Mouse (Mus musculus) embryonic stem cell, embryonic (primary cell): ENCODE data around the gene Fam71b.

Source experiments
- CTCF ChIA-PET, 4 experiments: fragments of 300-600 bp in 2 of 4; fragments of 350-600 bp in 2 of 4; sonication (Branson Sonifier 250); formaldehyde crosslinking; loops; one replicate each; lab custom pipeline; 2022; ENCODE audit warnings: inconsistent platforms in 2 of 4; lab: Charles Lee
- POLR2A ChIA-PET, 4 experiments: fragments of 300-600 bp in 2 of 4; fragments of 350-600 bp in 2 of 4; sonication (Branson Sonifier 250); formaldehyde crosslinking; loops; one replicate each; lab custom pipeline; 2022; ENCODE audit warnings: antibody characterized with exemption in 4 of 4, inconsistent platforms in 1 of 4; lab: Charles Lee

Fam71b gene

DNA sequence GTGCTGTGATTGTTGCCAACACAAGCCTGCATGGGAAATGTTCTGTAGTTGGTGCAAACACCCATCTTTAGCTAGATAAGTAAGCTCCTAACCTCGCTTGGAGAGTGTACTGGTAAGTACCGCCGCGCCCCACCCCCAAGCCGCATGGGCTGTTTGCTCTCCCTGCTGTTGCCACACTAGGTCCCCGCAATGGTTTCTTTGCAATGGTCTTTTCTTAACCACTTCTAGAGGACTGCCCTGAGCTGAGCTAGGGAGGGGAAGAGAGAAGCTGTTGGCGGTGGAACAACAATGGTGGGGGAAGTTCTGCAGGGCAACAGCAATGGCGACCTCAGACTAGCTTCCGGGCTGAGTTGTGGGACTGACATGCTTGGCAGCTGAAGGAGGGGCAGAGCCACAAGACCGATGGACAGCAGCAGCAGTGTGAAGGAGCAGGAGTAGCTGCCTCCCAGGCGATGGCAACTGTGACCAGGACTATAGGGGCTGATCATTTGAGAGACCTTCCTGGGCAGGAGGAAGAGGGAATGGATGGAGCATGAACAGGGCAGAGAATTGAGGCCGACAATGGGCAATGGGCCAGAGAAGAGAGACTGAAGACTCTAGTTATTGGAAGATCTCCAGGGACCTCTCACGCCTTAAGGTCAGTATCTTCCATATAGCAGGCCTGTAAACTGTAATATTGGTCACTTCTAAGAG is at the start of gene Fam71b:
Gene Fam71b, plus strand, starts transcription at position 393 of the 693 bp plus-strand sequence.
- POLR2A ChIA-PET = interaction anchor here in 2 of 4 experiments (1.0 to 1.1 kb wide), 2 partner anchors 9 to 12 kb away, joined by 3 to 7 read pairs; no protein-coding TSS in a partner anchor
- CTCF ChIA-PET = interaction anchor here in 2 of 4 experiments (0.5 to 1.3 kb wide), 2 partner anchors 160 to 181 kb away, joined by 3 to 5 read pairs; no protein-coding TSS in a partner anchor

DNA sequence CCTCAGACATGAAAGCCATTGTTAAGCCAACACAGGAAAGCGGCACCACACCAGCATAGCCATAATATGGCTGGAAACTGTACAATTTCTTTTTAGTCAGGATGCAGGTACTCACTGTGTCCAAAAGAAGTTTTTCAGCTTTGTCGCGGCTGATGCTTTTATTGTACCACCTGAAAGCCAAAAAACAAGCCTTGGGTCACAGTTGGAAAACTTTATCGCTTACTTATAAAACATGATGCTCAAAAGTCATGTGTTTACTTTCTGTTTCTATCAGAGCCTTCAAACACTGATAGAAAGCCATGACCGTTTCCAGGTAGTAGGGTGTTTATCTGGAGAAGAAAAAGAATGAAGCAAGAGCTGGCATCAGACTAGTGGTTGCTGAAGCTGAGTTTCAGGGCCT is 48.6 kb upstream of the Fam71b start:
- ChIA-PET POLR2A (no interaction called here), CTCF (no interaction called here)

DNA sequence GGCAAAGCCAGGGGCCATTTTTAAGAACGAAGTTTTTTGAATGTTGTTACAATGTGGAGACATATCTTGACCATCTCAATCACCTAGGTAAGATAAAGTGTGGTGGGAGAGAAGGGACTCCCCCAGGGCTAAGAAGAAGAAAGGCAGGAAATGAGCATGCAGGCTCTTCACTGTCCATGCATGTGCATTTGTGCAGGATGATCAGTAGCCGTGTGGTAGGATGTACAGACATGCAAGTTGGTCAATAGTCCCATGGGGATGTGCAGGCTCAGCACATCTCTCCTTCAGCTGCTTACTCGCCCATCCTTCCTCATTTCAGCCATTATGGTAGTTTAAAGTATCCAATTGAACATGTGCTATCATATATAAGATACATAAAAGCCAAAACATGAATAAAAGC is 47.9 kb upstream of the Fam71b start:
- ChIA-PET CTCF (no interaction called here), POLR2A (no interaction called here)

DNA sequence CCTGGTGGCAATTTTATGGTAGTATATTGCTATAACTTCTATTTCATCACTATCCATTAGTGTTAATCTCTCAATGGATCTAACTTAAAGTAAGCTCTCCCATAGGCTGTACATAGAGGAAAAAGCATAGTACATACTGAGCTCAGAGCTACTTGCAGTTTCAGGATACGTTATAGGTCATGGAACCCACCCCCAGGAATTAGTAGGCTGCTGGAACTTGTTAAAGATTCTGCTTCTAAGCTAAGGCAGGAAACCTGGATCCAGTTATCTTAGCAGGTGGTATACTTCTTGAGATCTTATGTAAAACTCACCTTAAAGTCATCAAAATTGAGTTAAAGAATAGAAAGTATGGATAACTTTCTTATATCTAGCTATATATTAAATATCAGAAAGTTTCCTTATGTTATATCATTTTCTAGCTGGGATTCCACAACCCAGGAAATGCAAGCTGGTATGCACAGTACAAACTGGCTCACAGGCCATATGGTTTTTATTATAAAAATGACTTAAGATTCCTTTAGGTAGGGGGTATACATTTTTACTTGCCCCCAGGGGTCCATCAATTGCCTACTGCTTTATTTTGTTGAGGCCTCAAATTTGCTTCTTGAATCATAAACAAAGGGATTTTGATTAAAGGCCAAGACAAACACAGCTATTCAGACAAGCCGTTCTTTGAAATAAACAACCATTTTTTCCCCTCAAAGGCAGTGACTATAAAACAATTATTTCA is 46.5 kb upstream of the Fam71b start:
- POLR2A ChIA-PET = interaction anchor here in 1 of 4 experiments (1.0 kb wide), 1 partner anchor 60 kb away, joined by 3 read pairs; no protein-coding TSS in a partner anchor
- CTCF ChIA-PET = no interaction called here

DNA sequence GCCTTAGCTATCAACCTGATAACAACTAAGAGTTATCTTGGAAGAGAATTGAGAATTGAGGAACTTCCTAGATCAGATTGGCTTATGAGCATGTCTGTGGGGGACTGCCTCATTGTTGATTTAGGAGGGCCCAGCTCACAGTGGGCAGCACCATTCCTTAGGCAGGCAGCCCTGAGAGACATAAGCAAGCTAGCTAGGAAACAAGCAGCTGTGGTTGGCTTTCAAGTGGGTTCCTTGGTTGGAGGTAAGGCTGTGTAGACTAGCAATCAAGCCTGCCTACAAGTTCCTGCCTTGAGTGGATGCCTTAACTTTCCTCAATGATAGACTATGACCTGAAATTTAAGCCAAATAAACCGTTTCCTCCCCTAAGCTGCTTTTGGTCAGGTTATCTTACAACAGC is 38.0 kb upstream of the Fam71b start:
- POLR2A ChIA-PET = interaction anchor here in 1 of 4 experiments (0.6 to 0.7 kb wide), 2 partner anchors 12 to 72 kb away, joined by 3 to 4 read pairs; no protein-coding TSS in a partner anchor
- CTCF ChIA-PET = no interaction called here

DNA sequence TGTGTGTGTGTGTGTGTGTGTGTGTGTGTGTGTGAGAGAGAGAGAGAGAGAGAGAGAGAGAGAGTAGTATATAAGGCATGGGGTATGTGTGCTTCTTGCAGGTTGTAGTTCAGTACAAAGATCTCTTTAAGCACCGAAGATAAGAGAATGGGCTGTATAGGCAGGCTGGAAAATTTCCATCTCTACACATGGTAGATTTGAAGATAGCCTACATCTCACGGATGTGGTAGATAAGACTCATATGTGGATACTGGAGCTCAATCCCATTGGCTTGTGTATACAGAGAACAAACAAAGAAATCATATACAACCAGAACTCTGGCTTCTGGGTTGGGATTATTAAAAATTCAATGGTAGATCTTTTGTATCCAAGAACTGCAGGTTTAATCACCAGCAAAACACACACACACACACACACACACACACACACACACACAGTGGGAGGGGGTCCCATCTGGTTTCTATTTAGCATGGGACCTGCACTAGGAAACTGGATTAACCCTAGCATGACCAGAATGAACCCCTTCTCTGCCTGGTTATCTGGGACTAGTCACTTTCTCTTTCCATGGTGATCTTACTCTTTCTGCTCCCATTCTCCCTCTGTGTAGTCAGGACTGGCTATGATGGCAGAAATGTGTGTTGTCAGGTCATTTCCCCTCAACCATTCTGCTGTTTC is 35.2 kb upstream of the Fam71b start:
- ChIA-PET POLR2A (no interaction called here), CTCF (no interaction called here)

DNA sequence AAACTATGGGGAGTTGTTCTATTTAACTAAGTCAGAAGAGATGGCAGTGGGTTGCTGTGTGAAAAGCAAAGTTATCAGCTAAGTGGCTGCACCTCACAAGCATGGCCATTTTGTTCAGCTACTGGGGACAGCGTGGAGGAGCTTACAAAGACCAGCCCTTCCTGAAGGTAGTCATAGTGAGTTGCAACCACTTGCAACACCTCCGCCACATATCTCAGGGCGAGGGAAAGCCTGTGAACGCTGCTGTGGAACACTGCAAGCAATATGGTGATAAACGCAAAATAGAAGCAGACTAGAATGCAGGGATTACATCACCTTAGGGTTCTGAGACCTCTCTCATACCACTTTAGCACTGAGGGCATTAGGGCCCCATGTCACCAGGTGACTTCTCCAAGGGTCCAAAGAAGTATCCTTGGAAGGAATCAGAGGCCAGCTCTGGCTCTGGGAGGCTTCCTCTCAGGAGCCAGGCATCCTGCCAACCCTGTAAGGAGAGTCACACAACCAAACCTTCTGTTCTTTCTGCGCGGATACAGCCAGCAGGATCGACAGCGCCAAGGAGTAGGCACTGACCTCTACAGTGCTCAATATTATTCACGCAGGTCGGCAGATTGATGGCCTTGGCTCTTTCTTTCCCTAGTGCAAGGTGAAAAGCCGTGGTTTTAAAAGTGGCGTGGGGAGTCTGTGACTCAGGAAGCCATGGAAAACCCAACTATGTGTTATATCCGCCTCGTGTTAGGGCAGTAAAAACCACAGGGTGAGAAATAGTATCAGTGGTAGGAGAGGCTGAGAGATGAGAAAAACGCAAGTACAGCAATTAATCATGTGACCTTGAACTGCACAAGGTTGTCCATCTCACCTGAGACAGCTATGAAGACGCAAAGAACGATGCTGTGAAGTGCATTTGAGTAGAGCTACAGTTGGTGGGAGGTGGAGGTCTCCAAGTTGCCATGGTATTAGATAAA is 34.0 kb upstream of the Fam71b start:
- POLR2A ChIA-PET = interaction anchor here in 1 of 4 experiments (0.6 kb wide), 1 partner anchor 55 kb away, joined by 4 read pairs; no protein-coding TSS in a partner anchor

DNA sequence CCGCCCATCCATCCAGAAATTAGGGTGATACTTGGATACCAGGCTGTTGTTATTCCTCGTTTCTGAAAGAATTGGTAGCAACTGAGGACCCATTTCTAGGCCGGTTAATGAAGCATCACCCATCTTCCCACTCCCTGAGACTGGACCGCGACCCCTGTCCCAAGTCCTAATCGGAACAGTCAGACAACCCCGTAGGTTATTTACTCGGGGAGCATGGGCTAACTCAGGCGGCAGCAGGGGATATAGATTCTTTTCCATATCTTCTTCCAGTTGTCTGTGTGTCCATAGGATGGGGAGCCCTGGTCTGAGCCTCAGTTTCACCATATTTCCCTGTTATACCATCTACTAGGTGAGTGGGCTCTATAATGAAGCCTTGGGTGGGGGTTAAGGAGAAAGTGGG is 32.5 kb upstream of the Fam71b start:
- ChIA-PET POLR2A (no interaction called here), CTCF (no interaction called here)

More for the DNA sequence above, 34.0 kb upstream of the Fam71b start:
- CTCF ChIA-PET = interaction anchor here in 1 of 4 experiments (0.6 kb wide), 1 partner anchor 1257 kb away, joined by 6 read pairs; no protein-coding TSS in a partner anchor

DNA sequence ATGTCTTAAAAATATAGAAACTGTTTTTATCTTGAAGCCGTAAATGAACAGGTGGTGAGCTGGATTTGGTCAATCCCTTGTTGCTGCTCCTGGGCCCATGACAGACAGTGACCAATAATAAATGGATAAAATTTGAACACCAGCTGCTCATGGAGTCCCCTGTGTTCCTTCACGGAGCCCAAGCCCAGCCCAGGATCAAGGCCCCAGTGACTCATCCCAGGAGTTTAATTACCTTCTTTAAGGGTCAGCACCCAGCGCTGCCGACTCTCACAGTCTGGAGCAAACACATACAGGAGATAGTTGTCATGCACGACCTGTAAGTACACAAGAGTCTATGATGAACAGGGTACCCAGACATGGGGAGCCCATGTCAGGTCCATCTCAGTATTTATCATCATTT is 30.6 kb upstream of the Fam71b start:
- POLR2A ChIA-PET = no interaction called here
- CTCF ChIA-PET = no interaction called here

DNA sequence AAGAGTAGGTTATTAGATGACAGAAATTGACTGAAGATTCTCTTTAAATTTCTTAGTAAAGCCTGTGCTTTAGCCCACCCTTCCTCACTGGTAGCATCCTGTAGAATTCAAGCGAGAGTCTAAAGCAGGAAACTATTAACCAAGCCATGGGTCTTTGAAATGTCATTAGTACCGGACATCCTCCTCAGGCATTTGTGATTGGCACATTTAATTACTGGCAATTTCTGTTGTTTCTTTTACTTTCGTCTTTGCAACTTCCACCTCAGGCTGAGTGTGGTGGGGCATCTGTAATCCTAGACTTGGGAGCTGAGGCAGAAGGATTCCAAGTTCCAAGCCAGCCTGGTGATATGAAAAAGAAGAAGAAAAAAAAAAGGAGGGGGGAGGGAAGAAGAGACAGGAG is 30.0 kb upstream of the Fam71b start:
- ChIA-PET POLR2A (interaction anchor here in 1 of 4 experiments (0.7 kb wide), 1 partner anchor 148 kb away, joined by 3 read pairs; no protein-coding TSS in a partner anchor), CTCF (no interaction called here)

DNA sequence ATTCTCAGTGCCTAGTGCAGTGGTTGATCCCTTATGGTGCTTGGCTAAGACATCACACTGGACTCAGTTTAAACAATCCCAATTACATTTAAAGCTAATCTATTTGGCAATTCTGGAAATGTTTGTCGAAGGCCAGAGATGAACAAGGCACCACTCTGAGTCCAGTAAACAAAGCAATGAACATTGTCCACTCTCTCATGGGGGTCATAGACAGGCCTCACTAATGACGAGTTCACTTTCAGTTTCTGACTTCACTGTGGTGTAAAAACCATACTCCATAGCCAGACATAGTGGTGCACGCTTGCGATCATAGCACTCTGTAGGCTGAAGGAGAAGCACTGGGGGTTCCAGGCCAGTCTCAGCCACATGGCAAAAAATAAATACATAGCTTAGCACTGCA is 25.9 kb upstream of the Fam71b start:
- POLR2A ChIA-PET = interaction anchor here in 1 of 4 experiments (0.6 kb wide), 1 partner anchor 12 kb away, joined by 4 read pairs; no protein-coding TSS in a partner anchor
- CTCF ChIA-PET = no interaction called here

DNA sequence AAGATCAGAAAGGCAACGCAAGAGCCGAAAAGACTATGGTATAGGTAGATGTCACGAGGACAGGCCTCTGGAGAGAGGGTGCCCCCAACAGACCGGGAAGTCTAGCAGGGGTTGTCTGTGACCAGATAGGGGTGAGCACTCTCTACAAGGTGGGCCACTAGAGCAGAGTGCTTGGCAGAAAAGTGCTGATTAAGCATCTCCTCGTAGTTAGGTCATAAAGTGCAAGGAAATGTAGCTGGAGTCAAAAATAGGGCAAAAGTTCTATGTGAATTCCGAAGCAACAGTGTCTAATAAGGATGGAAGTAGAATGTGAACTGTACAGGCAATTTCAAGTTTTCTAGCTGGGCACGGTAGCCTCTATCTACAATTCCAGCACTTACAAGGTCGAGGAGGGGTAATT is 25.1 kb upstream of the Fam71b start:
- CTCF ChIA-PET = no interaction called here
- POLR2A ChIA-PET = interaction anchor here in 1 of 4 experiments (0.6 kb wide), 1 partner anchor 13 kb away, joined by 4 read pairs; no protein-coding TSS in a partner anchor

DNA sequence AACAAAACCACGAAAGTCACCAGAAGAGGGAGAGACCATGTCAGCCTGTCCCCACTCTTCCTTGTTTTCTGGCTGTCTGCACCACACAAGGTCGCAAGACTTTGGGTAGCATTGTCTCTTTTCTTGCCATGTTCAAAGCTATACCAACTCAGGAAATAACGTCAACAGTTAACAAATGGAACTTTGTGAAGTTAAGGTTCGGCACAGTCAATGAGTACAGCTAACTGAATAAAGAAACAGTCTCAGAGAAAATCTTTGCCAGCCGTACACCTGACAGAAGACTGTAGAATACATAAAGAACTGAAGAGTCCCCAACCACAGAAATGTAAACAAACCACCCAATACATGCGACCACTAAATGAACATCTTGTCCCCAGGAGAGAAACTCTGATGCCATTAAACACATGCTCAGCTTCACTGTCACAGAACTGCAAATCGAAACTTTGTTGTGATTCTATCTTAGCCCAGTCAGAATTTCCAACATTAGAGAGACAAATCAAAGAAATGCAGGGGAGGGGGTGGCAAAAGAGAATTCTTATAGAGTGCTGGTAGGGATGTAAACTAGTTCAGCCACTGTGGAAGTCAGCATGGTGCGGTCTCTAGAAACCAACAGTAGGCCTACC is 23.9 kb upstream of the Fam71b start:
- ChIA-PET CTCF (no interaction called here), POLR2A (interaction anchor here in 1 of 4 experiments (0.7 kb wide), 1 partner anchor 70 kb away, joined by 5 read pairs; no protein-coding TSS in a partner anchor)

DNA sequence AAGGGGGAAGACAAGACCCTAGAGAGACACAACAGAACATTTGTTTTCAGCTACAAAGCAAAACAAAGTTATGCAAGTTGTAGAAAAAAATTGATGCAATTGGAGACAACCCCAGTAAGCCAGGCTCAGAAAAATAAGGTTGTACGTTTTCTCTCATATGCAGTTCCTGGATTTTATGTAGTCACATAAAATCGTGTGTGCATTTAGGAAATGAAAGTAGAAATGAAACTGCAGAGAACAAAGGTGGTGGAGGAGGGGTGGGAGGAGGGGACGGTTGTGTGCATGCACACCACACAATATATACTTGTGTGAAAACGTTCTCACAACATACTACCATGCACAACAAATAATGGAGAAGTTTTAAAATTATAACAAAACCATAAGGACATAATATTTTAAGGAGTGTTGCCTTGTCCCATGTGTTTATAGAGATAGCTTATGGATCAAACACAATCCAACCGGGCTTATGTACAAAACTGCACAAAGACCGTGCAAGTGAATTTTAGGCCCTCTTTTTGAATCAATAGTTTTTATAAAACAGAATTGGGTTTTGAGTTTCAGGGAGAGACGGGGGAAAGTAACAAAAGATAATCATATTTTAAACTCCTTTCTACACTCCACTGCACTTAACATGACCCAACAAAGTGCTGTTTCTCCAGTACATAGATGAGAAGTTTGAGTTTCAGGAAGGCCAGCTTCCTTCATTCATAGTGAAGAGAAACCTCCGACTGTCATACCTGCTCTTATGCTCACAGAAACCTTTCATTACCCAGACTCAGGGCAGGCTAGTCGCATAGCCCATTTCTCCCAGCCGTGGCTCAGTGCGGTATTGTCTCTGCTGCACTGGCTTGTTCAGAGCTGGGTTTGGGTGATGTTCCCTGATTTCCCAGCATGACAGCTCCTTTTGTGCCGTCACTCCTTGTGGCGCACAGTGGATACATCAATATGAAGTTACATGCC is 23.0 kb upstream of the Fam71b start:
- ChIA-PET POLR2A (interaction anchor here in 1 of 4 experiments (0.7 kb wide), 1 partner anchor 69 kb away, joined by 5 read pairs; no protein-coding TSS in a partner anchor), CTCF (interaction anchor here in 1 of 4 experiments (0.8 kb wide), 1 partner anchor 56 kb away, joined by 3 read pairs; no protein-coding TSS in a partner anchor)

DNA sequence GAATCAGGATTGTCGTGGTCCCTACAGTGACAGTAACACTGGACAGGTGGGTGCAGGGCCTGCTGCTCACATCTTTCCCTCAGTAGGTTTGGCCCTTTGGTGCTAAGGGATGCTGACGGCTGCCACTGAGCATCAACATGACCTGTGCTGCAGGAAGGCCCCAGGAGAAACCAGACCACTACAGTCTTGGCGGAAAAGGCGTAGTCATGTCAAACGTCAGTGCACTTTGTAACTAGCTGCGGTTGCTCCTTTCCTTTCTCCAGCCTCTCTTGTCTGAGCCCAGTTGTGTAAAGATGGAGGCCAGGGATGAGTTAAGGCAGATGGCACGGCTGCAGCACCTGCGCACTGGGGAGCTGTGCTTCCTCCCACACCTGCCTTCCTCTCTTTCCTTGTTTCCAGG is 21.3 kb upstream of the Fam71b start:
- POLR2A ChIA-PET = no interaction called here

DNA sequence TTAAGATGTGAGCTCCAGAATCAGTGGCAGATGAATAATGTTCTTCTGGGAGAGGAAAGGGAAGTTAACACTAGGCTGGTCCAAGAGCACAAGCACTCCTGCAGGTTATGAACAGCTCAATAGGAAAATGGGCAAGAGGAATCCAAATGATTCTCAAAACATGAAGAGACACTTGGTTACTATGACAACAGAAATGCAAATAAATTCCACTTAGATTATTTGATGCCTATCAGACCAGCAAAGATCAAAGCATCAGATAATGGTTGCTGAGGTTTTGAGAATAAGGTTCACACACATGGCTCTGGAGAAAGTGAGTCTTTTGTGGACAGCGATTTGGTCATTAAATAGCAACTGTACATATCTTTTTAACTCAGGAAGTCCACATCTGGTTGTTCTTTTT is 19.0 kb upstream of the Fam71b start:
- POLR2A ChIA-PET = no interaction called here
- CTCF ChIA-PET = interaction anchor here in 1 of 4 experiments (0.7 kb wide), 1 partner anchor 101 kb away, joined by 3 read pairs; no protein-coding TSS in a partner anchor

More for the DNA sequence above, 21.3 kb upstream of the Fam71b start:
- CTCF ChIA-PET = interaction anchor here in 1 of 4 experiments (0.6 kb wide), 1 partner anchor 100 kb away, joined by 6 read pairs; no protein-coding TSS in a partner anchor
